Mouse (Mus musculus) MEL (cell line): ENCODE measurements at regions not wholly inside any gene's neighbourhood (a gene's known extent, or its start where the extent isn't known, plus 50 kb on each side); places are given as distances from the start of the nearest gene placed in this dataset.

Experiments
- DNase-seq: peaks from one replicate; pipeline ENCODE4 v3.0.0; 2011; ENCODE audit warnings: low read depth, low spot score
- H3K27ac ChIP-seq: 2 replicates; pipeline ENCODE4 v1.5.1; 2012; ENCODE audit warnings: low read depth, mild to moderate bottlenecking, control low read depth, low read length, moderate library complexity; ENCODE audit not compliant: control insufficient read depth
- H3K27me3 ChIP-seq, 2 experiments: fragments of 150-350 bp in 1 of 2; sonication (generic) in 1 of 2; 2 replicates each; pipeline ENCODE4 v1.6.1; 2012; ENCODE audit warnings: low read length in 2 of 2, mild to moderate bottlenecking in 2 of 2, improper control_type of control experiment in 1 of 2, moderate library complexity in 1 of 2; ENCODE audit not compliant: insufficient read depth in 2 of 2, control insufficient read depth in 1 of 2
- H3K36me3 ChIP-seq, 2 experiments: 2 replicates each; pipeline ENCODE4 v1.6.1; 2012 to 2014; ENCODE audit warnings: low read length in 2 of 2, improper control_type of control experiment in 1 of 2, inconsistent platforms in 1 of 2, mild to moderate bottlenecking in 1 of 2; ENCODE audit not compliant: insufficient read depth in 2 of 2, control insufficient read depth in 1 of 2
- H3K4me1 ChIP-seq, 2 experiments: fragments of 150-350 bp in 1 of 2; sonication (generic) in 1 of 2; 2 replicates each; pipeline ENCODE4 v1.6.1; 2012; ENCODE audit warnings: low read length in 2 of 2, improper control_type of control experiment in 1 of 2, mild to moderate bottlenecking in 1 of 2; ENCODE audit not compliant: insufficient read depth in 2 of 2, control insufficient read depth in 1 of 2
- H3K4me3 ChIP-seq, 2 experiments: fragments of 150-350 bp in 1 of 2; sonication (generic) in 1 of 2; 2 replicates each; pipeline ENCODE4 v1.5.1; 2012; ENCODE audit warnings: low read depth in 2 of 2, low read length in 2 of 2, mild to moderate bottlenecking in 2 of 2, moderate library complexity in 2 of 2, control low read depth in 1 of 2, improper control_type of control experiment in 1 of 2; ENCODE audit not compliant: control insufficient read depth in 1 of 2, insufficient read depth in 1 of 2
- H3K79me2 ChIP-seq: 2 replicates; pipeline ENCODE4 v1.6.1; 2012; ENCODE audit warnings: mild to moderate bottlenecking, low read length, moderate library complexity; ENCODE audit not compliant: control insufficient read depth, poor library complexity, insufficient read depth
- H3K9ac ChIP-seq: 2 replicates; pipeline ENCODE4 v1.6.1; 2012; ENCODE audit warnings: low read depth, mild to moderate bottlenecking, control low read depth, low read length, moderate library complexity; ENCODE audit not compliant: control insufficient read depth, poor library complexity, severe bottlenecking
- H3K9me3 ChIP-seq: fragments of 150-350 bp; sonication (generic); replicated peaks from 2 replicates; pipeline ENCODE4 v1.6.1; 2012; ENCODE audit warnings: mild to moderate bottlenecking, low read length, improper control_type of control experiment, moderate library complexity; ENCODE audit not compliant: insufficient read depth
- BHLHE40 ChIP-seq: IDR thresholded peaks from 2 replicates; pipeline ENCODE4 v1.6.1; 2012; ENCODE audit warnings: low read depth, mild to moderate bottlenecking, inconsistent platforms, low read length, improper control_type of control experiment, borderline replicate concordance
- CHD2 ChIP-seq: IDR thresholded peaks from 2 replicates; pipeline ENCODE4 v1.6.1; 2011; ENCODE audit warnings: low read length, improper control_type of control experiment
- CTCF ChIP-seq, 3 experiments: IDR thresholded peaks in 2 of 3; conservative IDR thresholded peaks in 1 of 3; 2 replicates each; pipeline ENCODE4 v1.5.1; 2011 to 2012; ENCODE audit warnings: low read length in 3 of 3, low read depth in 2 of 3, mild to moderate bottlenecking in 2 of 3, improper control_type of control experiment in 1 of 3, inconsistent platforms in 1 of 3, mixed read lengths in 1 of 3, moderate library complexity in 1 of 3; ENCODE audit not compliant: control insufficient read depth in 1 of 3, insufficient read depth in 1 of 3, poor library complexity in 1 of 3, severe bottlenecking in 1 of 3
- ELF1 ChIP-seq: IDR thresholded peaks from 2 replicates; pipeline ENCODE4 v1.6.1; 2014; ENCODE audit warnings: low read depth, mild to moderate bottlenecking, inconsistent platforms, low read length, improper control_type of control experiment, moderate library complexity
- GATA1 ChIP-seq: IDR thresholded peaks from 2 replicates; pipeline ENCODE4 v1.6.1; 2011; ENCODE audit warnings: low read depth, low read length, improper control_type of control experiment
- HCFC1 ChIP-seq: IDR thresholded peaks from 2 replicates; pipeline ENCODE4 v1.6.1; 2012; ENCODE audit warnings: low read depth, mild to moderate bottlenecking, inconsistent platforms, low read length, improper control_type of control experiment, moderate library complexity
- NRF1 ChIP-seq: IDR thresholded peaks from 2 replicates; pipeline ENCODE4 v1.6.1; 2014; ENCODE audit warnings: low read depth, mild to moderate bottlenecking, inconsistent platforms, low read length, improper control_type of control experiment, moderate library complexity; ENCODE audit not compliant: poor library complexity, insufficient read depth, severe bottlenecking
- POLR2AphosphoS2 ChIP-seq: IDR thresholded peaks from 2 replicates; pipeline ENCODE4 v1.6.1; 2011; ENCODE audit warnings: low read length, improper control_type of control experiment
- RAD21 ChIP-seq: IDR thresholded peaks from 2 replicates; pipeline ENCODE4 v1.6.1; 2011; ENCODE audit warnings: mild to moderate bottlenecking, low read depth, low read length, improper control_type of control experiment
- SMC3 ChIP-seq: IDR thresholded peaks from 2 replicates; pipeline ENCODE4 v1.6.1; 2011; ENCODE audit warnings: low read depth, low read length, improper control_type of control experiment
- TAL1 ChIP-seq: IDR thresholded peaks from 2 replicates; pipeline ENCODE4 v1.6.1; 2012; ENCODE audit warnings: mild to moderate bottlenecking, inconsistent platforms, low read length, moderate library complexity, mixed read lengths
- ZMIZ1 ChIP-seq: IDR thresholded peaks from 2 replicates; pipeline ENCODE4 v1.6.1; 2012; ENCODE audit warnings: low read depth, mild to moderate bottlenecking, inconsistent platforms, low read length, improper control_type of control experiment, moderate library complexity
- ZNF384 ChIP-seq: IDR thresholded peaks from 2 replicates; pipeline ENCODE4 v1.6.1; 2012; ENCODE audit warnings: low read depth, mild to moderate bottlenecking, inconsistent platforms, low read length, improper control_type of control experiment

DNA sequence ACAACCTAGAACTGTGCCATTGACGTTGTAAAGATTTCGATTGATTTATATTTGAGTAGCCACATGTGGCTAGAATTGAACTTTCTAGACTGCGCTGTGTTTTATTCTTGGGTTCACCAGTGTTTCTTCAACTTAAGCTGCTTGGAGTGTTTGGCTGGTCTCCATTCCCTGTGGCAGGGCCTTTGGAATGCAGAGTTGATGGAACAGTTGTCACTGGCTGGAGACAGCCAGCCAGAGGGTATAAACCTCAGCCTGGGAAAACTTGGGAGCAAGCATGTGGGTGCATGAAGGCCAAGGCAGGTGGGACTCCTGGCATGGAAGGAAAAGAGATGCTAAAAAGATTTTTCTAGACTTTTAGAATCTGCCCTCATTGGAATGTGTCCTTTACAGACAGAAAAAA is 109.8 kb downstream of the Erv3 start:
- H3K9ac ChIP-seq: no peak overlapping the region
- no peaks in the 10 kb centered on the region for H3K36me3 ChIP-seq
- H3K4me1 ChIP-seq: no peaks in the 10 kb centered on the region
- H3K79me2 ChIP-seq: no peaks in the 10 kb centered on the region
- H3K27me3 ChIP-seq: no peaks in the 10 kb centered on the region
- H3K9me3 ChIP-seq: no peaks in the 10 kb centered on the region
- TF ChIP-seq ZMIZ1: no peak
- no peak for TF ChIP-seq SMC3
- TF ChIP-seq, all 39 proteins: peak for 0
- DNase-seq: no peak
- Histone ChIP-seq H3K27ac (no peak overlapping the region), H3K4me3 (no peak overlapping the region)

DNA sequence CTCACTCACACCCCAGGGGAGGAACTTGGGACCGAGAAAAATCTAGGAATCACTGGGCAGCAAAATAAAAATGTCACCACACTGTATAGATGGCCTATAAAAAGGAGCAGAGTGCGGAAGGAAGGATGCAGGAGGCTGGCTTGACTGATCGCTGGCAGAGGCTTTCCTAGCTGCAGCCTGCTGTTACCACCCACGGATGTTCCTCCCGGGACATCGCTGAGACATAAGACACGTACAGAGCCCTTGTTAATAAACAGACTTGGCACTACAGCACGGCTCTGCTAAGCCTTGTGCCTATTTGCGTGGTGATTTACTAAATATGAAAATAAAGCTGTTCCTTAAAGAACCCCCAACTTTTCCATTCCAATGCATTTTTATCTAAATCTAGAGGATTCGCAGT is 110.8 kb downstream of the Erv3 start:
- no peak overlapping the region for H3K27ac ChIP-seq
- no peaks in the 10 kb centered on the region for H3K9me3 ChIP-seq
- H3K27me3 ChIP-seq: peaks cover 0 to 1% of the 10 kb centered on the region in 2 experiments; a peak in 1 of 4 replicates
- H3K4me1 ChIP-seq: no peaks in the 10 kb centered on the region
- no peak for TF ChIP-seq HCFC1
- no peak for TF ChIP-seq ZNF384
- no peak for TF ChIP-seq GATA1
- TF ChIP-seq NRF1: no peak
- TF ChIP-seq POLR2AphosphoS2: no peak
- no peak for TF ChIP-seq CHD2
- no peak for TF ChIP-seq TAL1
- TF ChIP-seq BHLHE40: no peak
- TF ChIP-seq ELF1: no peak
- no peak for DNase-seq
- no peaks in the 10 kb centered on the region for H3K79me2 ChIP-seq
- H3K36me3 ChIP-seq: no peaks in the 10 kb centered on the region
- H3K4me3 ChIP-seq: no peak overlapping the region
- no peak overlapping the region for H3K9ac ChIP-seq

DNA sequence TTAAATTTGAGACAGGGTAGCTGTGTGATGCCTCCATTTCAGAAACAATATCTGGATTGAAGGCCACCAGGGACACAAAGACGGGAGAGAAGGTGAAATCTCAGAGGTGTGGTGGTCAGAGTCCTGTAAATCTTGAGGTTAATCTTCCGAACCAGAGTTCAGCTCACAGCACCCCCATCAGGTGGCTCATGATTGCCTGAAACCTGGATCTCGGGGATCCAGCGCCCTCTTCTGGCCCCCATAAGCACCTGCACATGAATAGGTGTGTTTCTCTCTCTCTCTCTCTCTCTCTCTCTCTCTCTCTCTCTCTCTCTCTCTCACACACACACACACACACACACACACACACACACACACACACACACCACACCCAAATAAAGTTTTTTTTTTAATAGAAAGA is 111.8 kb downstream of the Erv3 start:
- no peaks in the 10 kb centered on the region for H3K9me3 ChIP-seq
- TF ChIP-seq CTCF (IDR thresholded peaks at IDR 0.05 in 2 of 3, conservative IDR thresholded peaks at IDR 0.05 in 1 of 3; ENCODE audit: control insufficient read depth in 1 of 3, insufficient read depth in 1 of 3, low read depth in 2 of 3, low read length in 3 of 3, poor library complexity in 1 of 3, severe bottlenecking in 1 of 3): peak; percentile 5 to 42 (median 25); a peak in 4 of 6 replicates
- TF ChIP-seq RAD21: peak; percentile 1; the same call in 1 of the 2 replicates
- no peak for TF ChIP-seq SMC3
- H3K27ac ChIP-seq: no peak overlapping the region
- no peak overlapping the region for H3K9ac ChIP-seq
- no peaks in the 10 kb centered on the region for H3K36me3 ChIP-seq
- DNase-seq: no peak
- H3K4me1 ChIP-seq: no peaks in the 10 kb centered on the region
- H3K4me3 ChIP-seq: no peak overlapping the region
- H3K27me3 ChIP-seq: peaks cover 0 to 1% of the 10 kb centered on the region in 2 experiments; a peak in 1 of 4 replicates
- no peaks in the 10 kb centered on the region for H3K79me2 ChIP-seq
